Mouse (Mus musculus) testis, adult 2 months (tissue): Measurements from ENCODE around the gene Lifr.

Experiments
- CTCF ChIP-seq: fragments of 200-500 bp; IDR thresholded peaks from 2 replicates; pipeline ENCODE4 v1.5.1; 2012; ENCODE audit warnings: low read depth, mild to moderate bottlenecking, inconsistent platforms, low read length, moderate library complexity; ENCODE audit not compliant: control insufficient read depth, insufficient read depth, insufficient replicate concordance
- POLR2A ChIP-seq: fragments of 200-500 bp; IDR thresholded peaks from 2 replicates; pipeline ENCODE4 v1.6.1; 2012; ENCODE audit warnings: low read depth, mild to moderate bottlenecking, inconsistent platforms, low read length, moderate library complexity; ENCODE audit not compliant: control insufficient read depth

DNA sequence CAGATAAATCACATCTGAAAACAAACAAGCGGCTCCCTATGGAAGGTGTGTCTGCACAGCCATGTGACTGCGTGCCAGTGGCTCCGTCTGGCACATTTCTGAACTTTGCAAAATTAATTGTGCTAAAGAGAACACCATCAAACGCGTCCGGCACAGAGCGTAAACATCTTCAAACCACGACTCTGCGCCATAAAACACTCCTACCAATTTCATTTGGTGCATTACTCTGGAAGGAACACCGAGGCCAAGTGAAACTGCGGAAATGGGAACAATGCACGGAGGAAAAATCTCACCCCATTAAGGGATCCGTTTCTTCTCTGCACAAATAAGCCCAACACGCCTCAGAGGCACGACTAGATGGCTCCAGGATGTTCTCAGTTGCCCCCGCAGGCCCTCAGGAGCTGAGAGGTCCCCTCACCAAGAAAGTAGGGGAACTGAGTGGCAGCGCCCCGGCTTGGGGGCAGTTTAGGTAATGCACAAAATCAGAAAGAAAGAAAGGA, 38.3 kb downstream of the Lifr start:
- no peak for TF ChIP-seq CTCF
- no peak for TF ChIP-seq POLR2A
